Mouse (Mus musculus): ENCODE data around the gene Ube2z.

GRCm38 (mm10) chr11:96058309-96058708 lies 6.9 kb downstream of the Ube2z start:
- TF ChIP-seq CTCF (IDR thresholded peaks at IDR 0.05; ENCODE audit: low read depth): no peak
- no peak for TF ChIP-seq EP300 (IDR thresholded peaks at IDR 0.05; ENCODE audit: low read depth)

Data from liver, embryonic 14.5 days (tissue).